Mouse (Mus musculus) E14TG2a.4 (cell line): Measurements from ENCODE around the gene Gm11037.

Source experiments
- H3K27me3 ChIP-seq: 2 replicates; pipeline ENCODE4 v1.6.1; 2014; ENCODE audit warnings: low read length, control low read depth; ENCODE audit not compliant: insufficient read depth
- H3K36me3 ChIP-seq: 2 replicates; pipeline ENCODE4 v1.6.1; 2014; ENCODE audit warnings: low read length, control low read depth; ENCODE audit not compliant: insufficient read depth
- H3K4me1 ChIP-seq: replicated peaks from 2 replicates; pipeline ENCODE4 v1.6.1; 2014; ENCODE audit warnings: low read depth, low read length, control low read depth
- H3K4me3 ChIP-seq: replicated peaks from 2 replicates; pipeline ENCODE4 v1.5.1; 2014; ENCODE audit warnings: mild to moderate bottlenecking, low read length
- H3K9me3 ChIP-seq: 2 replicates; pipeline ENCODE4 v1.6.1; 2014; ENCODE audit warnings: low read length, control low read depth
- CTCF ChIP-seq: conservative IDR thresholded peaks from 2 replicates; pipeline ENCODE4 v1.5.1; 2014; ENCODE audit warnings: low read length
- NANOG ChIP-seq: IDR thresholded peaks from 2 replicates; pipeline ENCODE4 v1.6.1; 2014; ENCODE audit warnings: borderline replicate concordance, low read length, mixed read lengths
- POU5F1 ChIP-seq: IDR thresholded peaks from 2 replicates; pipeline ENCODE4 v1.6.1; 2014; ENCODE audit warnings: low read length, borderline replicate concordance

Gene Gm11037

GRCm38 (mm10) chr2:131132930-131133547 is at the start of gene Gm11037:
Gene Gm11037 (plus strand): TSS chr2:131133497.
- TF ChIP-seq CTCF, result no peak
- no peak for TF ChIP-seq NANOG
- no peak for TF ChIP-seq POU5F1

GRCm38 (mm10) chr2:131084206-131084605 is 49.1 kb upstream of the Gm11037 start:
- Histone ChIP-seq H3K4me1 (peaks cover 14% of the 10 kb centered on the region; the same call in 1 of the 2 replicates), H3K27me3 (peaks cover 40% of the 10 kb centered on the region), H3K36me3 (no peaks in the 10 kb centered on the region), H3K4me3 (no peak overlapping the region), H3K9me3 (no peaks in the 10 kb centered on the region)
- TF ChIP-seq POU5F1 (no peak), CTCF (no peak), NANOG (no peak)

More at GRCm38 (mm10) chr2:131132930-131133547, at the start of gene Gm11037:
- Histone ChIP-seq H3K36me3 (no peaks in the 10 kb centered on the region), H3K9me3 (no peaks in the 10 kb centered on the region), H3K27me3 (peaks cover 15% of the 10 kb centered on the region), H3K4me3 (peak within 1 kb of the TSS; percentile 45; the same call in 1 of the 2 replicates), H3K4me1 (peaks cover 30% of the 10 kb centered on the region)

GRCm38 (mm10) chr2:131086667-131087390 is 46.5 kb upstream of the Gm11037 start, which contains the start of gene Siglec1:
Gene Siglec1 (minus strand): TSS chr2:131086765.
- H3K36me3 ChIP-seq, result no peaks in the 10 kb centered on the region
- H3K4me1 ChIP-seq, result peaks cover 14% of the 10 kb centered on the region; the same call in 1 of the 2 replicates
- peaks cover 26% of the 10 kb centered on the region for H3K27me3 ChIP-seq
- no peaks in the 10 kb centered on the region for H3K9me3 ChIP-seq
- TF ChIP-seq NANOG (no peak), POU5F1 (no peak), CTCF (no peak)
- no peak within 1 kb of the TSS for H3K4me3 ChIP-seq

GRCm38 (mm10) chr2:131088581-131088980 is 44.7 kb upstream of the Gm11037 start:
- no peaks in the 10 kb centered on the region for H3K9me3 ChIP-seq
- no peaks in the 10 kb centered on the region for H3K36me3 ChIP-seq
- H3K27me3 ChIP-seq, result peaks cover 26% of the 10 kb centered on the region
- peaks cover 13% of the 10 kb centered on the region; the same call in 1 of the 2 replicates for H3K4me1 ChIP-seq
- TF ChIP-seq CTCF, result no peak
- no peak for TF ChIP-seq NANOG
- TF ChIP-seq POU5F1, result no peak
- no peak overlapping the region for H3K4me3 ChIP-seq

GRCm38 (mm10) chr2:131089634-131090033 is 43.7 kb upstream of the Gm11037 start:
- Histone ChIP-seq H3K4me1 (peaks cover 14% of the 10 kb centered on the region; the same call in 1 of the 2 replicates), H3K9me3 (no peaks in the 10 kb centered on the region), H3K4me3 (no peak overlapping the region), H3K36me3 (no peaks in the 10 kb centered on the region), H3K27me3 (peaks cover 22% of the 10 kb centered on the region)
- TF ChIP-seq CTCF, result no peak
- no peak for TF ChIP-seq POU5F1
- TF ChIP-seq NANOG, result no peak

GRCm38 (mm10) chr2:131090852-131091251 is 42.4 kb upstream of the Gm11037 start:
- H3K4me1 ChIP-seq, result peaks cover 14% of the 10 kb centered on the region
- H3K27me3 ChIP-seq, result peaks cover 11% of the 10 kb centered on the region
- TF ChIP-seq CTCF (no peak), POU5F1 (no peak), NANOG (no peak)
- no peak overlapping the region for H3K4me3 ChIP-seq
- H3K9me3 ChIP-seq, result no peaks in the 10 kb centered on the region
- no peaks in the 10 kb centered on the region for H3K36me3 ChIP-seq

- Histone ChIP-seq H3K4me1 (peaks cover 34% of the 10 kb centered on the region), H3K27me3 (no peaks in the 10 kb centered on the region), H3K9me3 (no peaks in the 10 kb centered on the region), H3K4me3 (no peak overlapping the region), H3K36me3 (no peaks in the 10 kb centered on the region)
- TF ChIP-seq CTCF (no peak), POU5F1 (no peak), NANOG (no peak)
Observed at GRCm38 (mm10) chr2:131093577-131093976, 39.7 kb upstream of the Gm11037 start.

- no peak overlapping the region for H3K4me3 ChIP-seq
- H3K27me3 ChIP-seq, result no peaks in the 10 kb centered on the region
- no peaks in the 10 kb centered on the region for H3K9me3 ChIP-seq
- H3K4me1 ChIP-seq, result peaks cover 40% of the 10 kb centered on the region
- H3K36me3 ChIP-seq, result no peaks in the 10 kb centered on the region
- no peak for TF ChIP-seq POU5F1
- TF ChIP-seq CTCF, result peak; percentile 92
Observed at GRCm38 (mm10) chr2:131094823-131095222, 38.5 kb upstream of the Gm11037 start.

GRCm38 (mm10) chr2:131096101-131096795 is 37.0 kb upstream of the Gm11037 start:
- Histone ChIP-seq H3K4me3 (peak overlapping the region; percentile 58), H3K36me3 (no peaks in the 10 kb centered on the region)
- no peak for TF ChIP-seq NANOG

More at GRCm38 (mm10) chr2:131096101-131096795, 37.0 kb upstream of the Gm11037 start:
- Histone ChIP-seq H3K4me1 (peaks cover 40% of the 10 kb centered on the region), H3K9me3 (no peaks in the 10 kb centered on the region), H3K27me3 (no peaks in the 10 kb centered on the region)
